Mouse (Mus musculus): ENCODE measurements at regions not wholly inside any gene's neighbourhood (a gene's known extent, or its start where the extent isn't known, plus 50 kb on each side); places are given as distances from the start of the nearest gene placed in this dataset.

- TF ChIP-seq POLR2A (IDR thresholded peaks at IDR 0.05; ENCODE audit: low read depth, low read length), result no peak
- no peak for TF ChIP-seq CTCF (IDR thresholded peaks at IDR 0.05; ENCODE audit: extremely low read depth, insufficient read depth, insufficient read length, insufficient replicate concordance)
Observed at GRCm38 (mm10) chr4:142953724-142954123, 259.1 kb downstream of the Prdm2 start.
